Mouse (Mus musculus) C2C12 (cell line): ENCODE measurements around the gene Shmt2. TPM values are rescaled to one million over a fixed set of nuclear protein-coding genes. Genes with fewer than 3 reads are reported as not detected.

ENCODE experiments used
- H3K27me3 ChIP-seq: one replicate; pipeline ENCODE4 v1.6.1; 2011; ENCODE audit not compliant: control insufficient read depth, insufficient read depth, insufficient read length
- H3K36me3 ChIP-seq: one replicate; pipeline ENCODE4 v1.6.1; 2011; ENCODE audit not compliant: control insufficient read depth, insufficient read depth
- H3K4me3 ChIP-seq: one replicate; pipeline ENCODE4 v1.5.1; 2011; ENCODE audit warnings: mild to moderate bottlenecking, control low read depth; ENCODE audit not compliant: poor library complexity, insufficient read depth, severe bottlenecking
- H3K79me2 ChIP-seq: one replicate; pipeline ENCODE4 v1.6.1; 2011; ENCODE audit not compliant: control insufficient read depth, insufficient read depth
- H3K79me3 ChIP-seq: one replicate; pipeline ENCODE4 v1.6.1; 2011; ENCODE audit warnings: low read depth, control low read depth
- H3ac ChIP-seq: one replicate; pipeline ENCODE3; 2011; ENCODE audit warnings: low read depth; ENCODE audit not compliant: control insufficient read depth, insufficient read length
- CEBPB ChIP-seq: IDR thresholded peaks from one replicate; pipeline ENCODE4 v1.6.1; 2011; ENCODE audit warnings: low read depth, mild to moderate bottlenecking, control low read depth, moderate library complexity
- CTCF ChIP-seq: IDR thresholded peaks from one replicate; pipeline ENCODE4 v1.5.1; 2011; ENCODE audit not compliant: control insufficient read depth, insufficient read depth, insufficient read length
- FOSL1 ChIP-seq: IDR thresholded peaks from one replicate; pipeline ENCODE4 v1.8.0; 2011; ENCODE audit warnings: mild to moderate bottlenecking, low read length; ENCODE audit not compliant: poor library complexity, insufficient read depth, severe bottlenecking
- MAX ChIP-seq: IDR thresholded peaks from one replicate; pipeline ENCODE4 v1.6.1; 2011; ENCODE audit warnings: mild to moderate bottlenecking, control low read depth
- MYOD1 ChIP-seq: IDR thresholded peaks from one replicate; pipeline ENCODE4 v1.6.1; 2011; ENCODE audit warnings: low read depth; ENCODE audit not compliant: control insufficient read depth, insufficient read length
- MYOG ChIP-seq: IDR thresholded peaks from one replicate; pipeline ENCODE4 v1.6.1; 2011; ENCODE audit not compliant: control insufficient read depth, insufficient read length; ENCODE audit errors: extremely low read depth
- USF1 ChIP-seq: IDR thresholded peaks from one replicate; pipeline ENCODE4 v1.6.1; 2011; ENCODE audit warnings: low read depth, mild to moderate bottlenecking, control low read depth, moderate library complexity
- polyA plus RNA-seq: library from polyadenylated mRNA; unstranded; fragments of >200 nt; fragmentation: generic; extraction: Trizol; gene quantifications from one replicate; pipeline ENCODE4 v1.2.1, GENCODE M21; 2012; ENCODE audit warnings: missing spikeins

Shmt2 gene
- polyA plus RNA-seq, 1 experiment = 340 TPM

DNA sequence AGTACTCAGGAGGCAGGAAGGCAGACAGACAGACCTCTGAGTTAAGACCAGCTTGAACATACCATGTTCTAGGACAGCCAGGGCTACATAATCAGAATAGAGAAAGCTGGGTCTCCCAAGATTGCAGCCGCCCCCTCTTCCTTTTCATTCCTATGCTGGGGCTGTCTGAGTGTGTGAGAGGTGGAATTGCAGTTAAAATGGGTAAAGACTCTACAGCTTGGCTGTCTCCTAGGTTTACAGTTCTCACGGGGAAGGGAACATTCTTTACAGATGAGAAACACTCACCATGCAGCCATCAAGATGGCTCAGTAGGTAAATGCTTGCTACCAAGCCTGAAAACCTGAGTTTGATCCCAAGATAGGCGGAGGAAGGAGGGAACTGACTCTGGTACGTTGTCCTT is 22.2 kb downstream of the Shmt2 start:
- Histone ChIP-seq H3K36me3 (peaks cover 35% of the 10 kb centered on the region), H3K79me2 (no peaks in the 10 kb centered on the region), H3K27me3 (no peaks in the 10 kb centered on the region), H3K4me3 (no peak overlapping the region), H3ac (peak overlapping the region; percentile 8), H3K79me3 (no peaks in the 10 kb centered on the region)
- no peak for TF ChIP-seq FOSL1
- no peak for TF ChIP-seq MYOG
- no peak for TF ChIP-seq CTCF
- TF ChIP-seq MYOD1 = no peak
- TF ChIP-seq CEBPB = no peak
- no peak for TF ChIP-seq USF1
- no peak for TF ChIP-seq MAX

- H3ac ChIP-seq = no peak overlapping the region
- peaks cover 38% of the 10 kb centered on the region for H3K36me3 ChIP-seq
- no peaks in the 10 kb centered on the region for H3K79me3 ChIP-seq
- no peaks in the 10 kb centered on the region for H3K79me2 ChIP-seq
- no peaks in the 10 kb centered on the region for H3K27me3 ChIP-seq
- TF ChIP-seq CTCF = no peak
- no peak for TF ChIP-seq MAX
- no peak for TF ChIP-seq MYOG
- TF ChIP-seq MYOD1 = no peak
- TF ChIP-seq USF1 = no peak
- no peak for TF ChIP-seq FOSL1
- TF ChIP-seq CEBPB = no peak
- H3K4me3 ChIP-seq = no peak overlapping the region
Measured at GRCm38 (mm10) chr10:127499516-127499915, 22.7 kb downstream of the Shmt2 start.

DNA sequence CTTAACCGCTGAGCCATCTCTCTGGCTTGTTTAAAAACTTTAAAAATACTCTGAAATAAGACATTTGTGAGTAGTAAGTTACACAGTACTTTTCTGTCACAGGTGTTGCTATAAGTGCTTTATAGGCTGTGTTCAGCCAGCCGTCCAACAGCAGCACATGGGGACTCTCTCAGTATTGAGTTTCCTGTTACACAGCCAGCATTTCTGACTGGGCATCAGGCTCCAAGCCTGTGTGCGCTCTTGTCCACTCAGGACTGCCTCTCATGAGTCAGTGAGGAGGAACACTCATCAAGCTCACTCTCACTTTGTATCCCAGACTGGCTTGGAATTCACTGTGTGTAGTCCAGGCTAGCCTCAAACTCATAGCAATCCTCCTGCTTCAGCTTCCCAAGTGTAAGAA is 26.1 kb downstream of the Shmt2 start:
- TF ChIP-seq MYOG (no peak), CTCF (no peak), FOSL1 (no peak), CEBPB (no peak), MYOD1 (no peak), USF1 (no peak), MAX (no peak)
- Histone ChIP-seq H3K79me2 (no peaks in the 10 kb centered on the region), H3K4me3 (no peak overlapping the region), H3K79me3 (no peaks in the 10 kb centered on the region), H3ac (no peak overlapping the region), H3K36me3 (peaks cover 69% of the 10 kb centered on the region), H3K27me3 (no peaks in the 10 kb centered on the region)

DNA sequence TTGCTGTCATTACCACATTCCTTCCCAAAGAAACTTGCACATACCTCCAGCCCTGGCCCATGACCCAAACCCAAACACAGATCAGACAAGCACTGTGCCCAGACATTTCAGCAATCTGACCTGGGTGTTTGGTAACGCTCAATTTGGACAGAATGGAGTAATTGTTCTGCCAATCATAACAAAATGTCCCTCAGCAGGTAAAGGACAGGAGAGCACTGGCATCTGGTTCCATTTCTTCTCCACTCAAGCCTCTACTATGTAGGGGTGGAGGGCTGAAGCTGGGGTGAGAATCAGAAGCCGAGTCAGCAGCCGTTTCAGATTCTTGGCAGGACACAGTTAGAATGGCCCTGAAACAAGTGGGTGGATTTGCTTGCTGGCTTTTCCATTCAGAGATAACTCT is 30.1 kb downstream of the Shmt2 start:
- Histone ChIP-seq H3K79me2 (no peaks in the 10 kb centered on the region), H3K36me3 (peaks cover 75% of the 10 kb centered on the region), H3K79me3 (no peaks in the 10 kb centered on the region), H3K4me3 (no peak overlapping the region), H3K27me3 (no peaks in the 10 kb centered on the region), H3ac (no peak overlapping the region)
- TF ChIP-seq CEBPB = no peak
- no peak for TF ChIP-seq MYOD1
- no peak for TF ChIP-seq USF1
- no peak for TF ChIP-seq MAX
- TF ChIP-seq MYOG = no peak
- no peak for TF ChIP-seq FOSL1
- no peak for TF ChIP-seq CTCF

- no peaks in the 10 kb centered on the region for H3K27me3 ChIP-seq
- H3ac ChIP-seq = no peak overlapping the region
- H3K36me3 ChIP-seq = peaks cover 71% of the 10 kb centered on the region
- TF ChIP-seq MYOD1 (no peak), CEBPB (no peak), MAX (no peak), CTCF (no peak), FOSL1 (no peak), USF1 (no peak), MYOG (no peak)
- no peaks in the 10 kb centered on the region for H3K79me3 ChIP-seq
- H3K79me2 ChIP-seq = no peaks in the 10 kb centered on the region
- H3K4me3 ChIP-seq = no peak overlapping the region
Measured at GRCm38 (mm10) chr10:127491128-127491512, 31.1 kb downstream of the Shmt2 start.
